Mouse (Mus musculus): Measurements from ENCODE around the gene Fstl5. TPM values are rescaled to one million over a fixed set of nuclear protein-coding genes. Genes with fewer than 3 reads are reported as not detected.
A peak's percentile ranks its signal among the peaks of the same experiment; 100 is the strongest.

Gene Fstl5
- polyA plus RNA-seq (2021) = not detected

- peaks cover 27% of the 10 kb centered on the region for H3K27me3 ChIP-seq
- ChIA-PET CTCF (no interaction called here), POLR2A (no interaction called here)
- DNase-seq (ENCODE audit: low read depth, low spot score) (no peak), ATAC-seq (peak; percentile 71)
- in situ Hi-C loops (cut with MboI; ENCODE audit: low pct_unique_long_range_greater_than_20kb) = no loop called here
- no peak for TF ChIP-seq CTCF (IDR thresholded peaks at IDR 0.05)
Measured at GRCm38 (mm10) chr3:76074060-76074707, at the start of gene Fstl5. TSS of gene Fstl5 (plus strand) at chr3:76074270.

DNA sequence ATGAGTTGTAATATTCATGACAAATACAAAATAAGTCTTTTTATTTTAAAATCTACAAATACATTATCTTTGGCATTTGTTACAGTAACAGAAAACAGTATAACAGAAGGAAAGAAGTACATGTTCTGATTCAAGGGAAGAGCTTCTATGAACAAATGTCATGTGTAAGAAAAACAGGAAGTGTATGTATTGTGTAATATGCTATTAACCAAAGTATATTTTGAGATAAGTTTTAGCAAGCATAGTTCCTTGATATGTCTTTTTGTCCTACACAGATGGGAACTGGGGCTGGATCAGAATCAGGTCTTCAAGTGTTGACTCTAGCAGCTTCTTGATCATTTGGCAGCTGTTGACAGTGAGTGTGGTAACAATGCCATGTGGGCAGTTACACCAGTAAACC is 48.5 kb upstream of the Fstl5 start:
- H3K27me3 ChIP-seq = peaks cover 44% of the 10 kb centered on the region
- TF ChIP-seq CTCF (IDR thresholded peaks at IDR 0.05) = no peak
- DNase-seq (ENCODE audit: low read depth, low spot score) = no peak
- CTCF ChIA-PET = no interaction called here
- no peak for ATAC-seq
- in situ Hi-C loops (cut with MboI; ENCODE audit: low pct_unique_long_range_greater_than_20kb) = no loop called here
- POLR2A ChIA-PET = no interaction called here

- DNase-seq (ENCODE audit: low read depth, low spot score) = no peak
- no peaks in the 10 kb centered on the region for H3K27me3 ChIP-seq
- POLR2A ChIA-PET = no interaction called here
- no peak for TF ChIP-seq CTCF (IDR thresholded peaks at IDR 0.05)
- CTCF ChIA-PET = no interaction called here
- ATAC-seq = no peak
- in situ Hi-C loops (cut with MboI; ENCODE audit: low pct_unique_long_range_greater_than_20kb) = no loop called here
Measured at GRCm38 (mm10) chr3:76051124-76051523, 22.9 kb upstream of the Fstl5 start.

GRCm38 (mm10) chr3:76061996-76062395 is 12.1 kb upstream of the Fstl5 start:
- no peak for TF ChIP-seq CTCF (IDR thresholded peaks at IDR 0.05)
- in situ Hi-C loops (cut with MboI; ENCODE audit: low pct_unique_long_range_greater_than_20kb) = no loop called here
- POLR2A ChIA-PET = no interaction called here
- H3K27me3 ChIP-seq = peaks cover 22% of the 10 kb centered on the region
- CTCF ChIA-PET = interaction anchor here (1.0 kb wide), 1 partner anchor 153 kb away, joined by 3 read pairs; no protein-coding TSS in a partner anchor
- DNase-seq (ENCODE audit: low read depth, low spot score) = no peak
- no peak for ATAC-seq

DNA sequence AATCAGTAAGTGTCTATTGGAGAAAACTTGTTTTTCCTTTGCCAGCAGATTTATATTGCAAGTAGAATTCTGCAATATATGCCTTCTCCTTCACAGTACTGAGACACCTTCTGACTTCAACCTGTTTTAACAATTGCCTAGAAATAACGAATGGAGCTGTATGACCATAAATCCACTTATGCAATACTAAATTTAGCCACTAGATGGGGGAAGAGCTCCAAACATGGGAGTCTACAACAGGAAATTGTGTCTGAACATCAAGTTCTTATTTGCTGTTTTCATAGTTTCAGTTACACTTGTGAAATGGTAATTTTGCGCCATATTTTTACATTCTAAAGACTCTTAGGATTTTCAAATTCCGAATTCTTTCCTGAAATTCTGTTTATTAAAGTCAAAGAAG is 6.2 kb upstream of the Fstl5 start:
- peak; percentile 67 for TF ChIP-seq CTCF (IDR thresholded peaks at IDR 0.05)
- ChIA-PET POLR2A (interaction anchor here (0.6 kb wide), 1 partner anchor 417 kb away, joined by 3 read pairs; no protein-coding TSS in a partner anchor), CTCF (interaction anchor here (1.0 kb wide), 2 partner anchors 18 to 60 kb away, joined by 3 to 4 read pairs; no protein-coding TSS in a partner anchor)
- peaks cover 24% of the 10 kb centered on the region for H3K27me3 ChIP-seq
- DNase-seq (ENCODE audit: low read depth, low spot score) = peak; percentile 38
- peak; percentile 65 for ATAC-seq
- in situ Hi-C loops (cut with MboI; ENCODE audit: low pct_unique_long_range_greater_than_20kb) = no loop called here

DNA sequence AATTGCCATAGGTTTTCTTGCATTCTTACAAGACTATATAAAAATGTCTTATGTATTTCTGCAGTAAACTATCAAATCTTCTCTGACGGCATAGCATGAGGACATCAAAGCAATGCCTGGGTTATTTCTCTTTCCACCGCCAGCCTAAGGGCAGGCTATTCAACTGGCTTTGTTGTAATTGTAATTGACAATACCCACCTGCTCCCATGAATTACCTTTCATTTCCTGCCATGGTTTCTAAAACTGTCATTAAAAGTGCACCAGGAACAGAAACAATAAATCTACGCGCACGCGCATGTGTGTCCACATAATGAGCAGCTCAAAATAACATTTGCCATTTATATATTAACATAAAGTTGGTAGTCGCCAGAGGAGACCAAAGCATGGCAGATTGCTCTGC is 1.2 kb upstream of the Fstl5 start:
- TF ChIP-seq CTCF (IDR thresholded peaks at IDR 0.05) = no peak
- DNase-seq (ENCODE audit: low read depth, low spot score) (no peak), ATAC-seq (no peak)
- ChIA-PET CTCF (no interaction called here), POLR2A (no interaction called here)
- in situ Hi-C loops (cut with MboI; ENCODE audit: low pct_unique_long_range_greater_than_20kb) = no loop called here
- H3K27me3 ChIP-seq = peaks cover 30% of the 10 kb centered on the region

DNA sequence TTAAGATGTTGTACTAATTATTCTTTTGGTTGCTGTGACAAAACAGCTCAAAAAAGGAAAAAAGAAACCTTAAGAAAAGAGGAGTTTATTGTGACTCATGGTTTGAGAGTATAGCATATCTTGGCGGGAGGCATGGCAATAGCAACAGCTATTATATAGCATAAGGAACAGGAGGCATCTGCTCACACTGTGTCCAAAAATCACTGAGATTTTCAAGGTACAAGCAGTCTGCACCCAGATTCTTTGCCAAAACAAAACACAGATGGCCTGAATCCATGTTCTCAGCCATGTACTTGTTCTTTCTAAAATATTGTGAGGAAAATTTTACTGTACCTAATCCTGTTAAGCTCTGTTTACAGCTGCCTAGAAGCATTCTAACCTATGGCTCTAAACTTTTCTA is 66.4 kb downstream of the Fstl5 start:
- H3K27me3 ChIP-seq = no peaks in the 10 kb centered on the region
- POLR2A ChIA-PET = no interaction called here
- DNase-seq (ENCODE audit: low read depth, low spot score) = no peak
- no peak for TF ChIP-seq CTCF (IDR thresholded peaks at IDR 0.05)
- ATAC-seq = no peak
- in situ Hi-C loops (cut with MboI; ENCODE audit: low pct_unique_long_range_greater_than_20kb) = no loop called here
- CTCF ChIA-PET = no interaction called here

- no peak for DNase-seq (ENCODE audit: low read depth, low spot score)
- POLR2A ChIA-PET = no interaction called here
- no peak for ATAC-seq
- CTCF ChIA-PET = no interaction called here
- in situ Hi-C loops (cut with MboI; ENCODE audit: low pct_unique_long_range_greater_than_20kb) = no loop called here
- peaks cover 5% of the 10 kb centered on the region for H3K27me3 ChIP-seq
- TF ChIP-seq CTCF (IDR thresholded peaks at IDR 0.05) = no peak
Measured at GRCm38 (mm10) chr3:76147846-76148245, 73.8 kb downstream of the Fstl5 start.

DNA sequence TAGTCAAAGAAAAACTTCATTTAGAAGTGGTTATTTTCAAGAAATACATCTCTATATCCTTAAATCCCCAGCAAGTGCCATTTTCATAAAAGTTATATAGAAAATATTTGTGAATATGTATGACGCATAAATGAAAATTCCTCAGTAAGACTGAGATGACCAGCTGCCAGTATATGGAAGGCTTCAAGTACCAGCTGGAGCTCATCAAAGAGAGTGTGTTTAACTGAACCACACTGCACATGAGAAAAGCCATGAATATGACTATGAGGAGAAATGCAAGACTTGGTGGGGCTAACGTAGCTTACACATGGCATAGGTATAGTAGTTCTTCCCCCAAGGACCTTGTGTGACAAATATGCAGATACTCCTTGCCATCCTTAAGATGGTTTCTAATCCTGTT is 164.8 kb downstream of the Fstl5 start:
- ChIA-PET POLR2A (no interaction called here), CTCF (no interaction called here)
- ATAC-seq = no peak
- no peak for TF ChIP-seq CTCF (IDR thresholded peaks at IDR 0.05)
- no peaks in the 10 kb centered on the region for H3K27me3 ChIP-seq
- no peak for DNase-seq (ENCODE audit: low read depth, low spot score)
- in situ Hi-C loops (cut with MboI; ENCODE audit: low pct_unique_long_range_greater_than_20kb) = no loop called here

- H3K27me3 ChIP-seq = no peaks in the 10 kb centered on the region
- ChIA-PET CTCF (no interaction called here), POLR2A (no interaction called here)
- ATAC-seq = no peak
- in situ Hi-C loops (cut with MboI; ENCODE audit: low pct_unique_long_range_greater_than_20kb) = no loop called here
- DNase-seq (ENCODE audit: low read depth, low spot score) = no peak
- no peak for TF ChIP-seq CTCF (IDR thresholded peaks at IDR 0.05)
Measured at GRCm38 (mm10) chr3:76251385-76251784, 177.3 kb downstream of the Fstl5 start.

GRCm38 (mm10) chr3:76292993-76293392 is 218.9 kb downstream of the Fstl5 start:
- no peaks in the 10 kb centered on the region for H3K27me3 ChIP-seq
- ATAC-seq (no peak), DNase-seq (ENCODE audit: low read depth, low spot score) (no peak)
- in situ Hi-C loops (cut with MboI; ENCODE audit: low pct_unique_long_range_greater_than_20kb) = no loop called here
- TF ChIP-seq CTCF (IDR thresholded peaks at IDR 0.05) = no peak
- ChIA-PET POLR2A (no interaction called here), CTCF (no interaction called here)

GRCm38 (mm10) chr3:76294394-76294793 is 220.3 kb downstream of the Fstl5 start:
- in situ Hi-C loops (cut with MboI; ENCODE audit: low pct_unique_long_range_greater_than_20kb) = no loop called here
- ChIA-PET CTCF (no interaction called here), POLR2A (no interaction called here)
- TF ChIP-seq CTCF (IDR thresholded peaks at IDR 0.05) = no peak
- ATAC-seq (no peak), DNase-seq (ENCODE audit: low read depth, low spot score) (no peak)
- H3K27me3 ChIP-seq = no peaks in the 10 kb centered on the region

Measured in Patski (cell line).